Mouse (Mus musculus): ENCODE measurements at regions not wholly inside any gene's neighbourhood (a gene's known extent, or its start where the extent isn't known, plus 50 kb on each side); places are given as distances from the start of the nearest gene placed in this dataset.

DNA sequence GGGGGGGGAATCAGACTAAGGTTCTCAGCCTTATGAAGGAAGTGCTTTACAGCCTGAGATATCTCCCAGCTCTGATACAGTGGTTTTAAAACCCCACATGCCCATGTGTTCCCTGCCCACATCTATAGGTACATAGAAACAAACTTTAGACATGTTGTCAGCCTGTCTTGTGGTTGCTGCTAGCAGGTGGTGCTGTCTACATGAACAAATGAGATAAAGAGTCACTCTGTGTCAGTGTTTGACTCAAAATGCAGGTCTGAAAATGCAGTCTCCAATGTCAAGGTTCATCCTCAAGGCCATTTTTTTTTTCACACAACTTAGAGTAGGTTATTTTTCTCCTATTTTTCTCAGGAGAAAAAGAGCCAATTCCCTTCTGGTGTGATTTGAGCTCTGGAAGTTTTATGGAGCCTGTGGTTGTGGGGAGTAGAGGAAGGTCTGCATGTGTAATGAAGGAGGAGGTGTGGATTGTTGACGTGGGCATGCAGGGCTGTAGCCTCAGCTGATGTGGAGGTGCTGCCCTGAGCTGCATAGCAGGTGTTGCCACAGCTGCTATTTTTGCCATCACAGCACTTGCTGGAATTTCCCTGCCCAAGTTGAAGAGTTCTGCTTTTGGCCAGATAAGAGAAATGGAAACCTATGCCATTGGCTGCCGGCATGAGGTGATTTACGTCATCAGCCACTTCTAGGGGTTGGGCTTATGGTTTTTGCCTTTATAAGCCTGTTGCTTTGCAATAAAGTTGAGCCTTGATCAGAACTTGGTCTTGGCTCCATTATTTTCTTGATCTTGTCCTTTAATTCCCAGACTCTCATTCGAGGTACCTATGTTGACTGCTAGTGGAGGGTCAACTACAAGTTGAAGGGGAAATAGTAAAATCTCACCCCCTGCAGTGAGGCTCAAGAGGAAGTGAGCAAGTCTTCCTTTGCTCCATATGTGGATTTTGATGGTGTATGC lies 486.5 kb upstream of the Adamts16 start (continued):
- peak; percentile 76 for TF ChIP-seq BHLHE40 (IDR thresholded peaks at IDR 0.05; ENCODE audit: low read depth, low read length)

DNA sequence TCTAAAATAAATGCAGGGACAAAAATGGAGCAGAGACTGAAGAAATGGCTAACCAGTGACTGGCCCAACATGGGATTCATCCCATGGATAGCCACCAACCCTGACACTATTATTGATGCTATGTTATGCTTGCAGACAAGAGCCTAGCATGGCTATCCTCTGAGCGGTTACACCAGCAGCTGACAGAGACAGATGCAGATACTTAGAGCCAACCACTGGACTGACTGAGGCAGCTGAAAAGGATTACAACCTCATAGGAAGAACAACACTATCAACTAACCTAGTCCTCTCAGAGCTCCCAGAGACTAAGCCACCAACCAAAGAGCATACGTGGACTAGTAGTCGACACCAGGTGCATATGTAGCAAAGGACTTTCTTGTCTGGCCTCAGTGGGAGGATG lies 478.9 kb upstream of the Adamts16 start:
- Histone ChIP-seq H3K27ac (ENCODE audit: insufficient read depth, low read depth) (no peak overlapping the region), H3K4me2 (ENCODE audit: insufficient read depth, low read depth, poor library complexity, severe bottlenecking) (no peak overlapping the region), H3K9me3 (replicated peaks; ENCODE audit: low read length) (no peaks in the 10 kb centered on the region), H3K9ac (ENCODE audit: insufficient read depth, low read depth) (no peak overlapping the region), H3K4me3 (replicated peaks in 1 of 3; ENCODE audit: low read depth in 2 of 3, low read length in 2 of 3, poor library complexity in 1 of 3) (no peak overlapping the region), H3K36me3 (replicated peaks in 1 of 2; ENCODE audit: control insufficient read depth in 1 of 2, insufficient read depth in 1 of 2, low read length in 1 of 2) (no peaks in the 10 kb centered on the region), H3K27me3 (replicated peaks) (no peaks in the 10 kb centered on the region), H3K4me1 (ENCODE audit: control insufficient read depth in 1 of 2, insufficient read depth in 2 of 2) (no peaks in the 10 kb centered on the region), H3K79me2 (replicated peaks; ENCODE audit: control insufficient read depth, extremely low read depth, insufficient read depth, poor library complexity, severe bottlenecking) (no peaks in the 10 kb centered on the region)
- dilution Hi-C loops (cut with MboI; ENCODE audit: extremely low pct_ligation_motif_present, extremely low pct_unique_long_range_greater_than_20kb, low sequenced_read_pairs), result no loop called here
- TF ChIP-seq MEF2A (IDR thresholded peaks at IDR 0.05; ENCODE audit: borderline replicate concordance, low read depth, low read length) (no peak), JUND (conservative IDR thresholded peaks at IDR 0.05; ENCODE audit: low read depth, low read length) (no peak), EP300 (IDR thresholded peaks at IDR 0.05; ENCODE audit: low read length) (no peak), POLR2AphosphoS2 (IDR thresholded peaks at IDR 0.05; ENCODE audit: low read depth, low read length) (no peak), CHD2 (IDR thresholded peaks at IDR 0.05; ENCODE audit: low read length) (no peak), ETS1 (conservative IDR thresholded peaks at IDR 0.05; ENCODE audit: low read depth, low read length) (no peak)
- no peak for DNase-seq (ENCODE audit: extremely low read depth)
- in situ Hi-C loops (cut with MboI; ENCODE audit: low pct_ligation_motif_present, low pct_unique_long_range_greater_than_20kb, low sequenced_read_pairs), result no loop called here

DNA sequence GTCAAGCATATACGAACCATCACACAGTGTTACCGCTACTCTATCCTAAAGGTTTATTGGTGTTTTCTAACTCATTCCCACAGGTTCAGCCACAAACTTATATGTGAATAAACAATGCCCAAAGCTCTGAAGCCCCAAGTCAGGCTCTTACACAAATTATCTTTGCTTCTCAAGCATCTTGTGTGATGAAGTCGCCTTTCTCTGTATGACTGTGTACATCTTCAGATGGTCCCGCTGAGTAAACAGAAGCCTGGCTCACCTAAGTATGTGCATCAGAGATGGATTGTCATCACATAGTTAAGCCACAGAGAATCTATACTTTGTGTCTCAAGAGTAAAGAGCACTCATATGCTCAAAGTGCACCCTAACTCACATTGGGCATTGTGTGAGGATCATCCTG lies 462.3 kb upstream of the Adamts16 start:
- Histone ChIP-seq H3K79me2 (replicated peaks; ENCODE audit: control insufficient read depth, extremely low read depth, insufficient read depth, poor library complexity, severe bottlenecking) (no peaks in the 10 kb centered on the region), H3K27ac (ENCODE audit: insufficient read depth, low read depth) (no peak overlapping the region), H3K9ac (ENCODE audit: insufficient read depth, low read depth) (no peak overlapping the region), H3K4me1 (ENCODE audit: control insufficient read depth in 1 of 2, insufficient read depth in 2 of 2) (peaks cover 2 to 12% of the 10 kb centered on the region in 2 experiments; a peak in 3 of 4 replicates), H3K36me3 (replicated peaks in 1 of 2; ENCODE audit: control insufficient read depth in 1 of 2, insufficient read depth in 1 of 2, low read length in 1 of 2) (no peaks in the 10 kb centered on the region), H3K9me3 (replicated peaks; ENCODE audit: low read length) (no peaks in the 10 kb centered on the region), H3K4me2 (ENCODE audit: insufficient read depth, low read depth, poor library complexity, severe bottlenecking) (no peak overlapping the region), H3K4me3 (replicated peaks in 1 of 3; ENCODE audit: low read depth in 2 of 3, low read length in 2 of 3, poor library complexity in 1 of 3) (no peak overlapping the region), H3K27me3 (replicated peaks) (no peaks in the 10 kb centered on the region)
- no peak for DNase-seq (ENCODE audit: extremely low read depth)
- in situ Hi-C loops (cut with MboI; ENCODE audit: low pct_ligation_motif_present, low pct_unique_long_range_greater_than_20kb, low sequenced_read_pairs) (no loop called here), dilution Hi-C loops (cut with MboI; ENCODE audit: extremely low pct_ligation_motif_present, extremely low pct_unique_long_range_greater_than_20kb, low sequenced_read_pairs) (no loop called here)
- TF ChIP-seq IRF4 (IDR thresholded peaks at IDR 0.05; ENCODE audit: low read depth, low read length), result peak; percentile 55
- TF ChIP-seq ETS1 (conservative IDR thresholded peaks at IDR 0.05; ENCODE audit: low read depth, low read length), result no peak
- peak; percentile 53; the same call in 1 of the 2 replicates for TF ChIP-seq JUND (conservative IDR thresholded peaks at IDR 0.05; ENCODE audit: low read depth, low read length)
- peak; percentile 57 for TF ChIP-seq JUN (IDR thresholded peaks at IDR 0.05; ENCODE audit: insufficient read depth, low read depth, low read length)

All from CH12.LX (cell line).